Mouse (Mus musculus) kidney, adult 9 months (tissue): ENCODE results near the gene Ctnnb1.

Source experiments
- DNase-seq: peaks from one replicate; pipeline ENCODE4 v3.0.0; 2022

Gene Ctnnb1

GRCm38 (mm10) chr9:120963720-120964119, 34.7 kb downstream of the Ctnnb1 start:
- DNase-seq: no peak

DNA sequence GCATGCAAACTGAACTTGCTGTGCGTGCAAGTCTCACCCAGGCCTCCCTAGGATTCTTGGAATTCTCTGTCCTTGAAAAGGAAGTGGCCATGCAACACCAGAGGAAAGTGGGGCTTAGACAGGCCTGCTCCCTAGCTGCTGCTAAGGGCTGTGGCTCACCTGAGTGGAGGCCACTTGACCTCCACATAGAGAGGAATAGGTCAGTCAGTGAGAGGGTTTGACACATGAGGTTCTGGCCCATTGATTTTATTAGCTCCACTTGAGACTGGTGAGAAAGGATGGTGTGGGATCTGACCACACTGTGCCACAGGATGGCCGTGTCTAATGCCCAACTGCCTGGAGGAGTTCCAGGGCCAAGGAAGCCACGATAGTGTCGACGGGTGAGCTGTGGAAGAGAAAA, 35.2 kb downstream of the Ctnnb1 start:
- no peak for DNase-seq

GRCm38 (mm10) chr9:120965007-120965406, 36.0 kb downstream of the Ctnnb1 start:
- no peak for DNase-seq

DNA sequence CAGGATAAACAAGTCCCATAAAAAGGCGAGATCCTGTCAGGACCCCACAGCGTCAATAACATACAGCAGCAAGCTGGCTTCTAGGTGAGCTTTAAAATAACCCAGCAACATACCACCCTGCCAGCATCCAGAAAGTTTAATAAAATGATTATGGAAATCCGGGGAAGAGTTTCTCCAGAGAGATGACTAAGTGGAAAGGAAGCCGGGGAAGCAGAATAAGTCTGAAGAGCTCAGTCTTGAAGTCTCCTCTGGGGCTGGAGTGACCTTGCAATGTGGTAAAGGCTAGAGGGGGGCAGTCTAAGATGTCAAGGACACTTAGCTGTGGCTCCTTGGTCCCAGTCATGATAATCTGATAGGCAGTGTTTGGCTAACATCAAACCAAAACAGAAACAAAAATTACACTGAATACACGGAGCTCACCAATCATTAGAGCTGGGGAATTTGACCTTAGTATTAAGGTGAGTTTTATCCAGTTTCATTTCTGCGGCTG, 44.1 kb downstream of the Ctnnb1 start:
- DNase-seq: no peak

DNA sequence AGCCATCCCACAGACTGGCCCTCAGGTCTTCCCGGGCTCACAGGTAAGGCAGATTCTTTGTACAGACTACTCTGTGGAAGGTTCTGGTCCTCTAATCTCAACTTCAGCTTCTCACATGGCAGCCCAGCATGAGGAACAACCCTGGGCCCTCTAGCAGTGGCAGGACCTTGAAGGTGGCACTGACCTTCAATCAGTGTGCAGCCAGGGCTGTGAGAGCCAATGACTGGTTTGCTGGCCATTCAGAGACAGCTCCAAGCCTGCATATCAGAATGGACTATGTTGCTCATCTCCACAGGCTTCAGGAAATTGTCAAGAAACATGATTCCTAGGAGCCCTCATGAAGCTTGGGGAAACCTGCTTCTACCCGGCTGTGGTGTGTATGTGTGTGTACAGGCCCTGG, 45.2 kb downstream of the Ctnnb1 start:
- no peak for DNase-seq

- DNase-seq: peak; percentile 71
Observed at GRCm38 (mm10) chr9:120976158-120976557, 47.1 kb downstream of the Ctnnb1 start.

- DNase-seq: no peak
Observed at GRCm38 (mm10) chr9:120976856-120977255, 47.8 kb downstream of the Ctnnb1 start.

DNA sequence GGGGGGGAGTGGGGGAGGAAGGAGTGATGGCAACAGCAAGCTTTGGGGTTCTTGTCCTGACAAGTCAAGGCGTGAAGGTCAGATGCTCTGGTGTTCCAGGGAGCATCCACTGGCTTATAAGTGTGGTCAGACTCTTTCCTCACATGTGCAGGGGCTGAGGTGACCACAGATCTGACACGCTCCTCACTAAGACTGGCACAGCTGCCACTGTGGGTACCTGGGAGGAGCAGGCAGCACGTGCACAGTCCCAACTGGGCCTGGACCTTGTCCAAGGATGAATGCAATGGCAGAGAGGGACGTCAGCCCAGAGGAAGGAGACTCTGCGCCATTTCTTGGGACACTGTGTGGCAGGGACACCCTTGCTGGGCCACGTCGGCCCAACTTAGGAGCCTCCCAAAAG, 52.8 kb downstream of the Ctnnb1 start:
- no peak for DNase-seq

GRCm38 (mm10) chr9:120983849-120984248, 54.8 kb downstream of the Ctnnb1 start:
- DNase-seq: no peak

GRCm38 (mm10) chr9:120984509-120984908, 55.5 kb downstream of the Ctnnb1 start:
- DNase-seq: no peak

- peak; percentile 61 for DNase-seq
Observed at GRCm38 (mm10) chr9:120985009-120985408, 56.0 kb downstream of the Ctnnb1 start.

GRCm38 (mm10) chr9:120985524-120985923, 56.5 kb downstream of the Ctnnb1 start:
- DNase-seq: peak; percentile 64

- DNase-seq: no peak
Observed at GRCm38 (mm10) chr9:120986255-120986654, 57.2 kb downstream of the Ctnnb1 start.

DNA sequence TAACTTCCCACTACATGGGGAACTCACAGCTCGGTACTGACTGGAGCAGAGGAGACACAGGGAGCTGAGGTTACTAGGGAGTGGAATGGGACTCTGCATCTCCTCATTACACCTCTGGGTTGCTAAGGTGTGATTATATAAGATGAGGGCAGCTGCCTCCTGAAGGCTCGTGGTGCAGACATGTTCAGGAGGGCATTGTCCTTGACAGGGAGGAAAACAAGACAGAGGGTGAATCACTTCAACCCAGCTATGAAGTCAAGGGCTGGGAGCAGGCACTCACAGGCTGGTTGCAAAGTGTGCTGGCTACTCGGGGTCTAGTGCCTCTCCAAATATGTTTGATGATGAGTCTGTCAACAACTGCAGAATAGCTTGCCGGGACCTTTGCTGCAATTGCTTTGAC, 58.0 kb downstream of the Ctnnb1 start:
- no peak for DNase-seq

GRCm38 (mm10) chr9:120988088-120988487, 59.1 kb downstream of the Ctnnb1 start:
- no peak for DNase-seq

GRCm38 (mm10) chr9:120989806-120990700, 61.0 kb downstream of the Ctnnb1 start:
- DNase-seq: no peak

DNA sequence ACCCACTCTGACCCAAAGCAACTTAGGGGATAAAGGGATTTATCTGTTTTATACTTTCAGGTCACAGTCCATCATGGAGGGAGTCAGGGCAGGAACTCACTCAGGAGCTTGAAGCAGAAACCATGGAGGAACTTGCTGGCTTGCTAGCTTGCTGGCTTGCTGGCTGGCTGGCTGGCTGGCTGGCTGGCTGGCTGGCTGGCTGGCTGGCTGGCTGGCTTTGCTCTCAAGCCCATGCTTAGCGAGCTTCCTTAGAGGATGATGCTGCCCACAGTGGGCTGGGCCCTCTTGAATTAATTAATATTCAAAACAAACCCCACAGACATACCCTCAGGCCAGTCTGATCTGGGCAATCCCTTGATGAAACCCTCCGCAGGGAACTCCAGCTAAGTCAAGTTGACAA, 62.8 kb downstream of the Ctnnb1 start:
- DNase-seq: no peak

GRCm38 (mm10) chr9:120993004-120993403, 64.0 kb downstream of the Ctnnb1 start:
- no peak for DNase-seq

DNA sequence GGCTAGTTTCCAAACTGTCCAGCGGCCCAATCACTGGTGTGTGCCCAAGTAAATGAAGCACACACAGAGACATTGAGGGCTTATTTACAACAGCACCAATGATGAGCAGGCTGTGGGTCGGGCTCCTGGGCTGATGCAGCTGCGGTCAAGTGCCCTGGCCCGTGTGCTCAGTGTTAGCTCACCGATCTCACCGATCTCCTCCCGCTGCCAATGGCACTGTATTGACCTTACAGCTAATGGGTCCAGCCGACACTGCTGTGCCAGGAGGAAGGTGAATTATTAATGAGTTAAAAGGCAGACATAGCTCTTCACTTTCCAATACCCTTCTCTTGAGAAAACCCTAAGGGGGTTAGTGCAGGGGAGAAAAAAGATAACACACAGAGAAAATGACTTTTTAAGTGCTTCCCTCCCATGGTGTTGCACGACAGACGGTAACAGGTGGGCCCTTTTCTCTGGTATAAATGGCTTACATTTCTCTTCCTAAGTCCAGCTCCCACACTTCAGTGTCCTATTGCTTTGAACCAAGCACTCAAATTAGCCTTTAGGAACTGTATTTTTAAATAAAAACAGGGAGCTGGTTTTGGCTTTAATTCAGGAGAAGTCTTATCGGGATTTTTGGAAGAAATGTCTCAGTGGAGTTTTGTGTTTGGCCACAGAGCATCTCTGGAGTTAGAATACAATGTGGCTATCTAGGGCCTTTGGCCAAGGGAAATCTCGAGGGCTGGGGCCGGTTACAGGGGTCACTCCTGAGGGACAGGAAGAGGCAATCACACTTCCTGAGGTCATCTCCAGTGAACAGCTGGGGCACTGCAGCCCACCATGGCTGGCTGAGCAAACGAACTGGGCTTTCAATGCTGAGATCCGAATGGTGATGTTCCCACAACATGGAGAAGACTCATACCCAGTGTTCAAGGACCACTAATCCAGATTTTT, 65.5 kb downstream of the Ctnnb1 start:
- DNase-seq: peak; percentile 81

- no peak for DNase-seq
Observed at GRCm38 (mm10) chr9:120998696-120999095, 69.7 kb downstream of the Ctnnb1 start.

- peak; percentile 56 for DNase-seq
Observed at GRCm38 (mm10) chr9:121000641-121001320, 71.8 kb downstream of the Ctnnb1 start.

DNA sequence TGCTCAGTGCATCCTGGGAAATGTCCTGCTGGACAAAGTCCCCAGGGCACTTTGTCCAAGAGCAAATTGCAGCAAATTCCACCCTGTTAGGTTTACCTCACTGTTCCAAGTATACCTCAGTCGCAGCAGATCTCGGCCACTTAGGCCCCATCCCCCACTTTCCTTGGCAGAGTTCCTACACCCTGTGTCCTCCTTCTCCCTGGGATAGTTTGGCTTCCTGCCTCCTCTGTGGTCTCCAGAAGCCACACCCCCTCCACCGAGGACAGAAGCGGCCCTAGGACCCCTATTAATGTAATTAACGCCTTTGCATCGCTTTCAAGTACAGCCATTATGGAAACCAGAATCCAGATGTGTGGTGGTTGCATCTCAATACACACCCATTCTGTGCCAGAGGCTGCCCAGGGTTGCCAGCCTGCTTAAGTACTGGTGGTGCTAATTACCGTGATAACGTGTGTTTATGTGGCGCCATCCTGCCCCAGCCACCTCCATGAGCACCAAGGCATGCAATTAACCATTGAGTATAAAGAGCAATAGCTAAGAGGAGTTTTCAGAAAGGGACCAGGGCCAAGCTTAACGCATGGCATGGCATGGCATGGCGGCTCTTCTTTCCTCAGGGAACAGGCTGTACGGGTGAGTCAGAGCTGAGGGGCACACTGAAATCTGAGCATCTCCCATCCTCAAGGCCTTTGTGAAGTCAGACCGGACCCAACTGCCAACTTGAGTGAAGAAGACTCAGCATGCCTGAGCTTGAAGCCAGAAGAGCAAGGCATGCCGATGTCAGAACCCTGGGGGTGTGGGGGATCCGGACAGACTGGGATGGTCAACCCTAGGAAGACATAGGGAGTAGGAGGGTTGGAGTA, 72.9 kb downstream of the Ctnnb1 start:
- peak; percentile 79 for DNase-seq
